Mouse (Mus musculus): ENCODE measurements at regions not wholly inside any gene's neighbourhood (a gene's known extent, or its start where the extent isn't known, plus 50 kb on each side); places are given as distances from the start of the nearest gene placed in this dataset.
"Not testable (repeated sequence)": the region's sequence is repeated elsewhere in the genome, so short reads cannot be mapped to it uniquely, and the experiment has no call there.

DNA sequence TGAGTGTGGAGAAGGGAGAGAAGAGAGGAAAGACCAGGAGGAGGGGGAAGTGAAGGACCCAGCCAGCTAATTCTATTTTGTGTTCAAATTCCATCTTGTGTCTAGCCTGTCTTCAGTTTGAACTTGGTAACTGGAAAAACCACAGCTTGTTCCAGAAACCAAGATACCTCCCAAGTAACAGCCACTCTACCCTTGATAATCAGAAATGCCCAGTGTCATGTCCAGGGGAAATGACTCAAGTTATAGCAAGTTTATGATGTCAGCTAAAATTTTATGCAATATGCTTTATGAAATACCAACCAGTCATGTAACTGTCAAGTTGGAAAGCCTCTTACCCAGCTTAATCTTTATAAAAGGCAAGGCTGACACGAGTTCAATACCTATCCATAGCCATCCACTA lies 137.4 kb upstream of the Thpo start:
- no peaks in the 10 kb centered on the region for H3K4me1 ChIP-seq (ENCODE audit: control insufficient read depth, insufficient read depth, low read length)
- WGBS, result 53% methylated on average over 1 of the region's 1 CpGs
- H3K27ac ChIP-seq (ENCODE audit: insufficient read depth, low read depth, low read length), result no peak overlapping the region
- TF ChIP-seq CTCF (IDR thresholded peaks at IDR 0.05; ENCODE audit: insufficient read depth, low read depth, low read length) (no peak), POLR2A (IDR thresholded peaks at IDR 0.05; ENCODE audit: insufficient read depth, low read depth, low read length) (no peak)
- no peak overlapping the region for H3K4me3 ChIP-seq (ENCODE audit: insufficient read depth, low read depth, low read length)

DNA sequence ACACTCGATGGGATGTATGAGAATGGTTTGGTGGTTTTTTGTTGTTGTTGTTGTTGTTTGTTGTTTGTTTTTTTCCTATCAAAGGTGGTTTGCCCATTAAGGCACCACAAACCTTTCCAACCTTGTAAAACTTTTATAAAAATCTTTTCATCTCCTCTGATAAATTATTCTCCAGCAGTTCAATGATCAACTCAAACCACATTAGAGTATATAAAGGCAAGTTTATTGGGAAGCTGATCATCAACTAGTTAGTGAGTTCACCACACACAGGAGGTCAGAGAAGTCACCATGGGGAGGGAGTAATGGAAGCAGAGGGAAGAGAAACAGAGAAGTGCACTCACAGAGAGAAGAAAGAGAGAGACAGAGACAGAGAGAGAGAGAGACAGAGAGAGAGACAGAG lies 132.5 kb upstream of the Thpo start:
- H3K27ac ChIP-seq (ENCODE audit: insufficient read depth, low read depth, low read length), result no peak overlapping the region
- no peak overlapping the region for H3K4me3 ChIP-seq (ENCODE audit: insufficient read depth, low read depth, low read length)
- H3K4me1 ChIP-seq (ENCODE audit: control insufficient read depth, insufficient read depth, low read length), result no peaks in the 10 kb centered on the region
- TF ChIP-seq POLR2A (IDR thresholded peaks at IDR 0.05; ENCODE audit: insufficient read depth, low read depth, low read length), result no peak
- no peak for TF ChIP-seq CTCF (IDR thresholded peaks at IDR 0.05; ENCODE audit: insufficient read depth, low read depth, low read length)
- 96% methylated on average over 1 of the region's 1 CpGs for WGBS

DNA sequence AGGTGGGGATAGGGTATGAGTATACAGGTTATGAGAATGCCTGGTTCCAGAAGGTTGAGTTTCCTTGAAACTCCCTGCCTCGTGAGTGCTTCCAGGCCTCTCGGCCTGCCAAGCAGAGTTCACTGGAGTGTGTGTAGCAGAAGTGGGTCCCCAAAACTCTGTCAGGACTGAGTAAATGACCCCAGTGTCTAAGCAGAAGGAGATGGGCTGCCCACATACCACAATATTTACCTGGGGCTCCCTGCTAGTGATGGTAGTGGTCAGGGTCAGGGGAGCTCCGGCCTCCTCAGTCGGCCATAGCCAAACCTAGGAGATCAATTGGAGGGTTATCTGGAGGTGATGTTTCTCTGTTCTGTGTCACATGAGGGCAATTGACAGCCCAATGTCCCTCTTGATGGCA lies 126.9 kb upstream of the Thpo start:
- TF ChIP-seq POLR2A (IDR thresholded peaks at IDR 0.05; ENCODE audit: insufficient read depth, low read depth, low read length) (no peak), CTCF (IDR thresholded peaks at IDR 0.05; ENCODE audit: insufficient read depth, low read depth, low read length) (no peak)
- 93% methylated on average over 4 of the region's 4 CpGs for WGBS
- no peak overlapping the region for H3K27ac ChIP-seq (ENCODE audit: insufficient read depth, low read depth, low read length)
- no peaks in the 10 kb centered on the region for H3K4me1 ChIP-seq (ENCODE audit: control insufficient read depth, insufficient read depth, low read length)
- no peak overlapping the region for H3K4me3 ChIP-seq (ENCODE audit: insufficient read depth, low read depth, low read length)

DNA sequence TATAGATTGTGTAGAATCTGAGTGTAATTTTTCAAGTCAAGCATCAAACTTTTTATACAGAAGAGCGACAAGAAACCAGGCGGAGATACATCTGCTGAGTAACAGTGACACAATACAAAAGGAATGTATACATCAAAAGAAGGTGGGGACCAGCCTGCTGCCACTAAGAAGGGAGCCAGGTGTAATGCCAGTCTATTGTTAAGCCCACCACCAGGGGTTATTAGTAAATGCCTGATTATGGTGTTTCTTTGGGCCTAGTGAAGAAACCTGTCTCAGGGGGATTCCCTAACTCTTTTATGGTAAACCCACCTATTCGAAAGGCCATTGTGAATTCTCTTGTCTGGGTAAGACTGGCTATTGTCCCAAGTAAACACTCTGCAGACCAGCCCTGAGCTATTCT lies 126.3 kb upstream of the Thpo start:
- H3K4me1 ChIP-seq (ENCODE audit: control insufficient read depth, insufficient read depth, low read length); H3K27ac ChIP-seq (ENCODE audit: insufficient read depth, low read depth, low read length); H3K4me3 ChIP-seq (ENCODE audit: insufficient read depth, low read depth, low read length): not testable (repeated sequence)
- 92% methylated on average over 3 of the region's 3 CpGs for WGBS

DNA sequence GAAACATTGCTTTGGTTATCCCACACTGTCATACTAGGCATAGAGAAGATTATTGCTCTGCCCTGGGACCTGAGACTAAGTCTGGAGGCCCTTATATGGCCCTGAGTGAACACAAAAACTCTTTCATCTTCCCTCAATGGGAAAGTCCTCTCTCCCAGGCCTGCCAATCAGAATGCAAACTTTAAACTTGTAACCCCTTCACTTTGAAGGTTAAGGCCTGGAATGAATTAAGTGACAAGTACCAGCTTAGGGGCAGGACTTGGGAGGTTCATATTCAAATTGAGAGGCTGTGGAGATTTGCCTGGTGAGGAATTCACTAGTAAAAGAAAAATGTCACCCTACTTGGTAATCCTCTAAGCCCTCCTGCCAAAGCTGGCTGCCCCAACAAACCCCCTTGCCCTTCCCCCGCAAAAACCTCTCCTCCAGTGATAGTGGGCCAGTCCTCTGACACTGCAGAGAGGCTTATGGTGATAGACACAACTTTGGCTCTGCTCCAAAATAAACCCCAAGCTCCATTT lies 120.4 kb upstream of the Thpo start:
- H3K27ac ChIP-seq (ENCODE audit: insufficient read depth, low read depth, low read length), result no peak overlapping the region
- TF ChIP-seq POLR2A (IDR thresholded peaks at IDR 0.05; ENCODE audit: insufficient read depth, low read depth, low read length) (no peak), CTCF (IDR thresholded peaks at IDR 0.05; ENCODE audit: insufficient read depth, low read depth, low read length) (no peak)
- no peak overlapping the region for H3K4me3 ChIP-seq (ENCODE audit: insufficient read depth, low read depth, low read length)
- H3K4me1 ChIP-seq (ENCODE audit: control insufficient read depth, insufficient read depth, low read length), result no peaks in the 10 kb centered on the region
- 78% methylated on average over 1 of the region's 1 CpGs for WGBS

DNA sequence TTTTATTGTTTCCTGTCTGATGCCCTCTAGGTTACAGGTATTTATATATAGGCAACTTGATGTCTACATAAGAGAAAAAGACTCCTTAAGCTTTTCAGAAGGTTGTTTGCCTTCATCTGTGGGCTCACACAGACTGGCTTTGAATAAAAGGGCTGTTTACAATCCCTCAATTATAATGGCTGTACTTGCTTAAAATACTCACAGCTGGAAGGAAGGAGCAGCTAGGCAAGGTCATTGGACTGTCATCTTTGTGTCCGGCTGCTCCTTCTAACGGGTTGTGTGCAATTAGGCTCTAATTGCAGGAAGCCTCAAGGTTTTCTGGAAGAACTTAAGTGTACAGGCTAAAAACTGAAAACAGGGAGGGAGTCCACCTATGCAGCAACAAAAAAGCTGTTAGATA lies 103.8 kb upstream of the Thpo start:
- Histone ChIP-seq H3K4me1 (ENCODE audit: control insufficient read depth, insufficient read depth, low read length) (peaks cover 5% of the 10 kb centered on the region), H3K27ac (ENCODE audit: insufficient read depth, low read depth, low read length) (no peak overlapping the region), H3K4me3 (ENCODE audit: insufficient read depth, low read depth, low read length) (no peak overlapping the region)
- 18% methylated on average over 2 of the region's 2 CpGs for WGBS
- TF ChIP-seq CTCF (IDR thresholded peaks at IDR 0.05; ENCODE audit: insufficient read depth, low read depth, low read length), result no peak
- TF ChIP-seq POLR2A (IDR thresholded peaks at IDR 0.05; ENCODE audit: insufficient read depth, low read depth, low read length), result no peak

DNA sequence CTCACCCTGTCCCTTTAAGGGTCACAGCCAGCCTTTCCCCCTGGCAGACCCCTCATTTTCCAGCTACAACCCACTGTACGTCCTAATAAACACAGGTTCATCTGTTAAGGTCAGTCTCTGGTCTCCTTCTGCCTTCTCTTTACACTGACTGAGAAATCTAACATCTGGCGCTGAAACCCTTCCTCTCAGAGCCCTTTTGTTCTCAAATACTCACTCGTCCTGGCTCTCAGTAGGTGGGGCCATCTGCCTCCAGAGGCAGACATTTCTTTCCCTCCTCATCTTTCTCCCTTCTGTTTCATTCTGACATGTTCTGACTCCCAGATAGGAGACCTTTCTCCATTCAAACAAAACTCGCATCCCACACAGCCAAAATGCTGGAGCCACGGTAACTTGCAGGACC lies 102.6 kb upstream of the Thpo start:
- Histone ChIP-seq H3K27ac (ENCODE audit: insufficient read depth, low read depth, low read length) (no peak overlapping the region), H3K4me3 (ENCODE audit: insufficient read depth, low read depth, low read length) (no peak overlapping the region), H3K4me1 (ENCODE audit: control insufficient read depth, insufficient read depth, low read length) (peaks cover 5% of the 10 kb centered on the region)
- TF ChIP-seq CTCF (IDR thresholded peaks at IDR 0.05; ENCODE audit: insufficient read depth, low read depth, low read length) (no peak), POLR2A (IDR thresholded peaks at IDR 0.05; ENCODE audit: insufficient read depth, low read depth, low read length) (no peak)
- 78% methylated on average over 5 of the region's 5 CpGs for WGBS

DNA sequence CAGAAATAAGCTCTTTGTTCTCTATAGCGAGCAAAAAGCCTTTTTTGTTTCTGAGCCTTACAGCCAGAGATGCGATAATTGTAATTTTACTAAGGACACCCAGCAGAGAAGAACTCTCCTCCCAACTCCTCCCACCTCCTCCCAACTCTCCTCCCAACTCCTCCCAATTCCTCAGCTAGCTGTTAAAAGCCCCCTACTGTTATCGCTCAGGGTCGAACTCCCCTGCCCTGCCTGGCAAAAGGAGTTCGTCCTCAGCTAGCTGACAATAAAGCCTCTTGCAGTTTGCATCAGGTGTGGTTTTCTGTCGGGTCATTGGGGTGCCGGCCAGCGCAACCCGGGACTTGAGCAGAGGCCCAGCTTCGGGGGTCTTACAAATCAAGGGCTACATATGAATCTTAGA lies 99.5 kb upstream of the Thpo start:
- not testable (repeated sequence) for H3K4me1 ChIP-seq (ENCODE audit: control insufficient read depth, insufficient read depth, low read length); H3K27ac ChIP-seq (ENCODE audit: insufficient read depth, low read depth, low read length); H3K4me3 ChIP-seq (ENCODE audit: insufficient read depth, low read depth, low read length)
- WGBS, result 53% methylated on average over 10 of the region's 10 CpGs

DNA sequence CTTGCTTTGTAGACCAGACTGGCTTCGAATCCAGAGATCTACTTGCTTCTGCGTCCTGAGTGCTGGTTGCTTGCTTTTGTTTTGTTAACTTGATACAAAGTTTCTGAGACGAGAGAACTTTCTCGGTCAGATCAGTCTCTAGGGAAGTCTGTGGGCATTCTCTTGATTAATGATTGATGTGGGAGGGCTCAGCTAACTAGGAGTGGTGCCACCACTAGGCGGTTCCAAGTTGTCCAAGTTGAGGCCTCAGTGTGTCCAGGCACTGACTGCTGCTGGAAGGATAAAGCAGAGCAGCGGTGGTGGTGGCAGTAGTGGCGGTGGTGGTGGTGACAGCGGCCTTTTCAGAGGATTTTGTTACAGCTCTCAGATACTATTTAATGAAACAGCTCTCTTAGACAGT lies 99.0 kb upstream of the Thpo start:
- 75% methylated on average over 8 of the region's 8 CpGs for WGBS
- TF ChIP-seq POLR2A (IDR thresholded peaks at IDR 0.05; ENCODE audit: insufficient read depth, low read depth, low read length), result no peak
- no peak for TF ChIP-seq CTCF (IDR thresholded peaks at IDR 0.05; ENCODE audit: insufficient read depth, low read depth, low read length)
- H3K4me3 ChIP-seq (ENCODE audit: insufficient read depth, low read depth, low read length), result no peak overlapping the region
- H3K27ac ChIP-seq (ENCODE audit: insufficient read depth, low read depth, low read length), result no peak overlapping the region
- H3K4me1 ChIP-seq (ENCODE audit: control insufficient read depth, insufficient read depth, low read length), result peaks cover 5% of the 10 kb centered on the region

DNA sequence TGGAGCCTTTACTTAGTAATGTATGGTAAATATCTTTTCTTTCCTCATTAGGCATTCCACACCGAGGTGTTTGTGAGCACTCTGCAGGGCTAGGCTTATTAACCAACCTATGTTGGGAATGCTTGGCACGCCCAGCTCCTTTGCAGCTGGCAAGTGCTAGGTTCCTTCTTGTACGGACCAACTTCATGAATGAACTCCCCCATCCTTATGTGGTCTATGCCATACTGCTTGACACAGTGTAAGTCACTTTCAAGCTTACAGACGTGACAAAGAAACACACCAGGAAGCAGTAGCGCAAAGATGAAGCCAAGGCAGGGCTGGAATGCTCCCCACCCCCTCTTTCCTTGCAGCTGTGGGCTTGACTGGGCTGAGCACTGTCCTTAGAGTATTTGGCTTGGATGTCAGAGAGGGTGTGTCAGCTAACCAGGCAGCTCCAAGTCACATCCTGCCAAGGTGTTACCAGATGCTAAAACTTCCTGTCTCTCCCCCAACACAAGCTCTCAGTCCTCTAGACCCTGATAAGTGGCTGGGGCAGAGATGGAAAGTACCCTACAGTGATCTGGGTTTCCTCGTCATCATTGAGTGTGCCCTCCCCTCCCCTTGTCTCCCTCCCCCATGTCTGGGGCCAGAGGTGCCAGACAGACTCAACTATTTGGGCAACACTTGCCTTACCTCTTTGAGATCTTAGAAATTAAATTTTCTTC lies 95.6 kb upstream of the Thpo start:
- peaks cover 5% of the 10 kb centered on the region for H3K4me1 ChIP-seq (ENCODE audit: control insufficient read depth, insufficient read depth, low read length)
- 74% methylated on average over 6 of the region's 6 CpGs for WGBS
- no peak overlapping the region for H3K4me3 ChIP-seq (ENCODE audit: insufficient read depth, low read depth, low read length)
- TF ChIP-seq POLR2A (IDR thresholded peaks at IDR 0.05; ENCODE audit: insufficient read depth, low read depth, low read length) (no peak), CTCF (IDR thresholded peaks at IDR 0.05; ENCODE audit: insufficient read depth, low read depth, low read length) (no peak)
- no peak overlapping the region for H3K27ac ChIP-seq (ENCODE audit: insufficient read depth, low read depth, low read length)
